Mouse (Mus musculus) c-Kit-positive CD71-negative TER-119-negative erythroid progenitor cells, embryonic 14.5 days (primary cell): ENCODE results near the gene Tns1.
"Not testable (repeated sequence)": the region's sequence is repeated elsewhere in the genome, so short reads cannot be mapped to it uniquely, and the experiment has no call there.

ENCODE experiments used
- DNase-seq: peaks from one replicate; pipeline ENCODE4 v3.0.0-alpha.2; 2013; ENCODE audit warnings: low read depth

Gene Tns1

DNA sequence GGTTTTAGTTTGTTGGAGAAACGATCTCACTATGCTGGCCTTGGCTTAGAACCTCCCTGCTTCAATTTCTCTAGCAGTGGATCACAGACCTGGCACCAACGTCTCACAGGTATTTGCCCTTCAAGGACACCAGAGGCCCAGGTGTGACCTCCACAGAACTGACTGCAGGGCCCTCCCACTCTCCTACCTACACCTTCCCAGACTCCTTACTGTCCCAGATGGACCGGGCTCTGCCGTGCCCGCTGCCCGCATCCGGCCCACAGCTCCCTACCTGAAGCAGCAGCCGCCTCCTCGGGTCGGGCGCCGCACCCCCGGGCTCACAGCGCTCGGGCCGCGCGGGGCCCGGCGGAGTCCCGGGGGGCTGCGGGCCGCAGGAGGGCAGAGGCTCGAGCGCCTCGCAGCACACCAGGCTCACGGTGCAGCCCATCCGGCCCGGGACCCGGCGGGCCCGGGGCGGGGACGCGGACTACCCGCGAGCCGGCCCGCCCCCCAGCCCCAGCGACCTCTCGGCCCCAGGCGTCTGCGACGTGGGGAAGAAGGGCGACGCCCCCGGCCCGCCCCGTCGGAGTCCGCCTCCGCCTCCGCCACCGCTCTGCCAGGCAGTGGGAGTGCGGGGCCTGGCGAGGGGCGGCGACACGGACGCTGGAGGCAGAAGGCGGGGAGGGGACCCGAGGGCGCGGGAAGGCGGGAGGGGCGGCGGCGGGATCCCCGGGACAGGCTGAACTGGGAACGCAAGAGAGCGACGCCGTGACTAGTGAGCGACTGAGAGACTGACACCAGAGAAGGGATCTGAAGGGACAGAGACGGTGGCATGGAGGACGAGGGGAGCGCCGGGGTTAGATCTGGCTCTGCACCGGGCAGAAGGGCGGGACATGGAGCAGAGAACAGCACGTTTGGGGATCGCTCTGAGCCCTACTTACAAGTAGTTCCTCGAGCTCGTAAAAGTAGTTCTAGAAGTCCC is at the start of gene Tns1:
Gene Tns1, minus strand, starts transcription at position 429 of the 961 bp plus-strand sequence.
- DNase-seq, result no peak

DNA sequence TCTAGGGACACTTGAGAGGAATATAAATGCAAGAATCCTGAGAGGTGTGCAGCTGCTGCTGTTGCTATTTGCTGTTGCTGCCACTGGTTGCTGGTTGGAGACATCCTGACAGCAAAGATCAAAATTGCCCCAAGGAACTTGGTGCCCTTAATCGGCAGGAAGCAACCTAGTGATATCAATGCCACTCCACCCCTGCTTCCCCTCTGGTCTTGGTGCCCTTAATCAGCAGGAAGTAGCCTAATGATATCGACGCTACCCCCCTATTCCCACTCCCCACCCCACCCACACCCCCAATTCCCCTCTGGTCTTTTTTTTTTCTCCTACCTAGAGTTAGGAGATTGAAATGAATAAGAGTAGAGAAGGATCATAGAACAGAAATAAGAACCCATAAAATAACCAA is 48.5 kb upstream of the Tns1 start:
- DNase-seq, result no peak

DNA sequence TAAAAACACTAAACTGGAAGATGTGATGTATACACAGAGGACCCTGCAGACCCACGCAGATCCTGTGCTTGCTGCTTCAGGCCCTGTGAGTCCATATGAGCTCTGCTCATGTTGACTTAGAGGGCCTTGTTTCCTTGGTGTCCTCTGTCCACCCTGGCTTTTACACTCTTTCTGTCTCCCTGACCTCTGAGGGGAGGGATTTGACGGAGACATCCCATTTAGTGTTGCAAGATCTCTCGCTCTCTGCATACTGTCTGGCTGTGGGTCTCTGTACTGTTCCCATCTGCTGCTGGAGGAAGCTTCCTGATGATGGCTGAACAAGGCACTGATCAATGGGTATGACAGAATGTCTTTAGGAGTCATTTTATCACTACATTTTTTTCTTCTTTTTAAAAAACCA is 45.5 kb upstream of the Tns1 start:
- no peak for DNase-seq

DNA sequence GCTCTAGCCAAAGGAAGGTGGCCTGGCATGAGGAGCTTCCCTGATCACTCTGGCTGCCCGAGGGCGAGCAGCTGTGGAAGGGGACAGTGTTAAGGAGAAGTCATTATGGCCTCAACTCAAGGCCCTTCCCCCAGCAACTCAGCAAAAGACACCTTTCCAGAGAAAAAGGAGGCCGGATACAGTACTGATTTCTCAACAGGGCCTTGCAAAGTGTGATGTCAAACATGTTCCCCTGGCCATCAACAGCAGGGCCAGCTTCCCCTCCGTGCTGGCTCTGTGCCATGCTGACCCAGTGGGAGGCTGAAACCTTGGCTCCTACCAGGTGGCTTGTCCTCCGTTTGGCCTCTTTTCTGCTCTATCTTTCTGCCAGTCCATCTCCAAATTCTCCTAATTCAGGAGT is 42.9 kb upstream of the Tns1 start:
- DNase-seq, result no peak

DNA sequence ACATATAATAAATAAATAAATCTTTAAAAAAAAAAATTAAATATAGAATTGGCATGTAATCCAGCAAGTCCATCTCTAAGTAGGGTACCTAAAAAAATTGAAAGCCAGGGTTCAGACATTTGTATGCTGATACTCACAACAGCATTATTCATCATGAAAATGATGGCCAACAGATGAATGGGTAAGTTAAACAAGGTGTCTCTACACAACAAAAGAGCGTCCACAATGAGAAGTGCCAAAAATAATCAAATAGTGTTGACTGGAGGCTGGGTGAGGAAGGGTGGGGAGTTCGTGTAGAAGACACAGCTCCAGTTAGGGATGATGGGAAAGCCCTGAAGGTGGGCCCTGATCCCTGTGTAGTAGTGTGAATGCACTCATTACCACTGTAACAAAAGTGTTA is 35.8 kb upstream of the Tns1 start:
- DNase-seq, result no peak

DNA sequence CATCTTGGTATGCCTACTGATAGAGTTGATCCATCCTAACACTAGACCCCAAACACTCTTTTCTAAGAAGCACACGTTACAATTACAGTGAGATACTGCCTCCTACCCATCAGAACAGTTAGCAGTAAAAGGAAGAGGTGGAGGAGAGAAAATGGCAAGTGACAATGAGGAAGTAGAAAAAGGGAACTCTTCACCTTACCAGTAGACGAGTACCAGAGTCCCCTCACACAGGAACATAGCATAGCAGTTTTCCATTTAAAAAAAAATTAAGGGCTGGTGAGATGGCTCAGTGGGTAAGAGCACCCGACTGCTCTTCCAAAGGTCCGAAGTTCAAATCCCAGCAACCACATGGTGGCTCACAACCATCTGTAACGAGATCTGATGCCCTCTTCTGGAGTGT is 35.4 kb upstream of the Tns1 start:
- DNase-seq, result not testable (repeated sequence)

DNA sequence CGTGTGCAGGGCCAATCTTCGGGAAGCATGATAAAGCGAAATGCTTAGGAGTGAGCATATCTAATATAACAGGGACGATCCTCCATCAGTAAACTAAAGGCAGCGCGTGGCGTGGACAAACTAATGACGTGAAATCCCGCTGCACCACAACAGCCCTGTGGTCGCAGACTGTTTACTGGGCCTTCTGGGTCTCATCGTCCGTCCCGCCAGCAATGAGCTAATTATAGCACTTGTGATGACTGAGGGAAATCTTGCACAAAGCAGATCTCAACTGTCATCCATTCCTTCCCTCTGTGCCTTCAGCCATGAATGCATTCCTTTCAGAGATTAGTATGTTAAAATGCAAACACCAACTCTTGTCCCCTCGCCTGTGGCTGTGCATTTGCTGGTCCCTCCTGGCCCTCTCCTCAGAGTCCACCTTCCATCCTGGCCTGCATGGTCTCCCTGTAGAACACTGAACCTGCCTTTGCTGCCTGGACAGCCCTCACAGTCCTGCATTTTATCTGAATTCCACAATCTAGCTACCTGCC is 32.2 kb upstream of the Tns1 start:
- DNase-seq, result no peak

DNA sequence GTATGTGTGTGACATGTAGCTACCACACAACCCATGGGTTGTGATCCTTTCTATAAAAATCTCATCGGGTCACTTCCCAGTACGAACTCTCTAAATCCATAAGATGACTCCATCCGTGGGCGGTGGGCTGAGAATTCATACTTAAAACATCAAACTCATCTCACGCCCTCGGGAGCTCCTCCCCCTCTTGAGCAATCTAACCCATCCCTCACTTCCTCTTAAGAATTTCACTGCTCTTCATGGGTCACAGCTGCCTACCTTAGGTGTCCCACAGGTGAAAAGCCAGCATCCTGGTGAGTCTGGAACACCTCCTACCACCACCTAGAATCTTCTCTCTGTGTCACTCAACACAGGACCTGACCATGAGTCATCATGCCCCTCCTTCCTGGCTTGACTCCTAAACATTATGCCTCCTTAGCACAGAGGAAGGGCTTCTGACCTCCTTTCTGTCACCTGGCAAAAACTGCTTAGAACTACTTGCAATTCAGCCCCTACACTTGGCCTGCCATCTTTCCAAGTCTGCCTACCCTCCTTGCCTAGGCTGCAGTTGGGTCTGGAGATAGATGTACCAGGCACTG is 31.3 kb upstream of the Tns1 start:
- DNase-seq, result no peak

DNA sequence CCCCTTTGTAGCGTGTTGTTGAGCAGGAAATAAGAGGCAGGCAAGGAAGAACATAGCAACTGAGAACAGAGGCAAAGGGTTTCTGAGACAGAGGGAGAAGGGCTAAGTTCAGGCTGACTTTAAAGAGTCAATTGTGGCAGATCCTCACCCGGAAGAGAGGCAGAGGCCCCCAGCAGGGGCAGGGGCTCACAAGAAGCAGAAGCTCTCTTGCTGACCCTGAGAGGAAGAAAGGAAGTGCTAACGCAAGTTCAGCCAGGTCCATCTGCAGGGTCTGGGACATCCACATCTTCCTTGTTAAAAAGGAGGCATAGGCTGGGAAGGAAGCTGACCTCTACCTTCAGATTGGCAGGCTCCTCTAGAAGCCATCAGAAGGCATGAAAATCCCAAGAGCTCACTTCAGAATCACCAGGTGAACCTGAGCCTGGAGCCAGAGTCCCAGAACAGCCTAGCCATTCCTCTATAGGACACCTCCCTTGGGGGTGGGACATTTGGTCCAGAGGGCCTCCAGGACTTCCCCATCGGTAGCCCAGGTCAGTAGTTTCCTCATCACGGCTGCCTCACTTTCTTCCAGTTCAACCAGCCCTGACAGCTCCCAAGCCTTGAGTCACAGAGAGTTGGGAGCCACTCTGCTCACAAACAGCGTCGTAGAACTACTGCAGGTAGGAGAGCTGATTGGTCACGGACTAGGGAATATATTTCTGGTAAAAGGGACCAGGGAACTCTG is 29.4 kb upstream of the Tns1 start, which contains the start of gene Cxcr2:
Gene Cxcr2, plus strand, starts transcription at position 529 of the 724 bp plus-strand sequence.
- no peak for DNase-seq

DNA sequence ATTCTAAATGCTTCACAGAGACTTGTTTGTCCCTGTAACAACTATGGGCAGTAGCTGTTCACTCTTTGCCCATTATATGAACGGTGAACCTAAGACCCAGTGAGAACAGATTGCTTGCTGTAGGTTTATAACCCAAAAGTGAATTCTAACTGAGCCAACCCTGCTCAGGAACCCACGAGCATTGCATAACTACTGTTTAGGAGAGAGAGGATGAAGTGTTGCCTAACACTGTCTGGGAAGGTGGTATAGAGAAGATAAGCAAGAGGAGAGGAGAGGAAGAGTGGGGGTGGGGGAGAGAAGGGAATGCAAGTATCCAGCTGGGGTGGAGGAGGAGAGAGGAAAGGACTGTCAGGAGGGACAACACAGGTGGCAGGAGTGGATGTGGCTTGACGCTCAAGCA is 26.8 kb upstream of the Tns1 start:
- no peak for DNase-seq

DNA sequence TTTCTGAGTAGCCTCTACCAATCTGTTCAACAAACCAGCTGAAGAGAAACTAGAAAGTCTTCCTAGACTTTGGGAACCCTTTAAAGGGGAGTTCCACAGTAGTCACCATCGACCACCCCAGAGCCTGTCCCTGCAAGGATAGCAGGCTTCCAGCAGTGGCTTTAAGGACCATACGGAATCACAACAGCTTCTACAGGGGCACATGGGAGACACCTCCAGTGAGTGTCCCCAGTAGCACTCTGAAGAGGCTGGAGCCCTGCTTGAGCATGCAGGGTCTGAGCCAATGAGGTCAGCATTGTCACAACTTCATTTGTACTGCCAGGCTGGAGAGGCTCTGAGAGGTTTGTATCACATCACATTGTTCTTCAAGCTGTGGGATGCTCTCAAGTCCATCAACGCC is 25.9 kb upstream of the Tns1 start:
- DNase-seq, result no peak

DNA sequence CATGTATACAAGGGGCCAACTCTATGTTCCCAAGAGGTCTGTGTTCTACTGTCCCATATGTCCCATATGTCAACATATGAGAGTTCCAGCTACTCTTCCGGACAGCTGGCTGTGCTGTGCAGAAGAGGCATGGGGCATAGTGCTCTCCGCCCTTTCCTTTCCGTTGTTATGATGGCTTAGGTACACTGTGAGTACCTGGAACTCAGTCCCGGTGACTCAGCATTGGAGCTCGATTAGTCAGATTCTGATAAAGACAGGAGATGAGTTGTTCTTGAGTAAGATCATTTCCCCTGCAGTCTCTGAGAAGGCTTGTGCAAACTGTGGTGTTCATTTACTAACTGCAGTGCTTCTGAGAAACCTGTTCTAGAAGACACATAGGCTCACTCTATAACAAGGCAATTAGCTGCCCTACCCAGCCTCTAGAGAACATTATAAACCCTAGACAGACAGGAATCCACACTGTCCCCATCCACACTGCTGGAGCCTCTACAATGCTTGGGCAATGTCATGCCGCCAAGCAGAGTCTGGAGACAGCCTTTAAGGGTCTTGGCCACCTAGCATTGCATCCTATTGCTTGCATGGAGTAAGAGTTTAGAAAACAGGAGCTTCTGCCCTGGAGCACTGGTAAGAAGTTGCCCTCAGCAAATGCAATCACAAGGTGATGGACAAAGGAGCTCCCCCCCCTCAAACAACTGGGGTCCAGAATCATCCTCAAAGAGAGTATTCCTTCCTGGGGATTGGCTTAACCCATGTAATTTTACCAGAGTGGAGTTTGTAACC is 25.0 kb upstream of the Tns1 start:
- DNase-seq, result no peak

DNA sequence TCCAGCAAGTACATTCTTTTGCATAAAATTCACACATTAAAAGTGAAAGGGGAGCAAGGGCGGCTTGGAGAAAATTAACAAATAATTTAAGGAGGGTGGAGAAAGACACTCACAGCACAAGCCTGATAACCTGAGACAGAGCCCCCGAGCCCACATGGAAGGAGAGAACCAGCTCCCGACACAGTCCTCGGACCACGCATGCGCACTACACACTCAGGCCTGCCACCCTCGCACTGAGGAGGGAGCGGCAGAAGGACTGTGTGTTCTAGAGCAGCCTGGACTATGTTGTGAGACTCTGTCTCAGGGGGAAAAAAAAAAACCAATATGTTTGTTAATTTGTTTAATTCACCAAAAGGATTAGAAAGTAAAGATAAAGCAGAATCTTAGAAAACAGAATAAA is 17.5 kb upstream of the Tns1 start:
- DNase-seq, result no peak

DNA sequence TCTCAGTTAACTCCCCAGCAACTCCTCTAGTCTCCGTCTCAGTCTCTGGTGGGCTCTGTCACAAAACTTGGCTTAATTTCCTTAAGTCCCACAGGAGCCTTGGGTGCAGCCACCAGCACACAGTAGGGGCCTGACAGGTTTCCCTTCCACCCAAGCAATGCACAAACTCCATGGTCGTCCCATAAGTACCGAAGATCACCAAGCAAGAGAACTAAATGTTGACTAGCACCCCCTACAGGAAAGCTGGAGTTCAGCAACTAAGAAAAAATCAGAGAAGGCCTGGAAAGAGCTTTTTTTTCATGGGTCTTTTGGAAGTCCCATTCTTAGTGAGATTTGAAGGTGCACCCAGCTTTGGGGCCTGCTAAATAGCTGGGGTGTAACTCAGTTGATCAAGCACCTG is 15.2 kb upstream of the Tns1 start:
- DNase-seq, result no peak

DNA sequence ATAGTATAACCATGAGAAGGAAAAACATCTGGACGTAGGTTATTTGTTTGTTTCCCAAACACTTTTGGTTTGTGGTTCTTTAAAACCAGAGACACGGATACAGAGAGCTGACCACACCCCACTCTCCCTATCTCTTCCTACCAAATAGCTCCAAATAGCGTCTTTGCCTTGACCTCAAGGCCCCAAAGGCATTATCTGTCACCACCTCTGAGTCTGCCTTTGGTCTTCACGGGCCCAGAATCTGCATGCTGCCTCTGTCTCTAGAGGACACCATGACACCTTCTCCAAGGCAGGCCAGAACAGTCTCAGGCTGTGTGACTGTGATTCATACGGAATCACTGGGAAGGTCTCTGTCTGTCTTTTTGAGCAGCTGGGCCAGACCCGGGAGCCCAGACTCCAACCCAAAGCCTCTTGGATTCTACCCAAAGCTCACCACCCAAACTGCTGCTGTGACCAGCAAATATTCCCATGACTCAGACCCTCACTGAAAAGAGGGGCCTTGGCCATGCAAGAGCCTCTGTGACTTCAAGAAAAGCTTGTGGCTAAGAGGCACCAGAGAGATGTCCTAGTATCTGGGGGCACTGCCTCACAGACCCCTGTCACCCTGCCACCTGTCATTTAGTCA is 11.2 kb upstream of the Tns1 start:
- DNase-seq, result no peak

DNA sequence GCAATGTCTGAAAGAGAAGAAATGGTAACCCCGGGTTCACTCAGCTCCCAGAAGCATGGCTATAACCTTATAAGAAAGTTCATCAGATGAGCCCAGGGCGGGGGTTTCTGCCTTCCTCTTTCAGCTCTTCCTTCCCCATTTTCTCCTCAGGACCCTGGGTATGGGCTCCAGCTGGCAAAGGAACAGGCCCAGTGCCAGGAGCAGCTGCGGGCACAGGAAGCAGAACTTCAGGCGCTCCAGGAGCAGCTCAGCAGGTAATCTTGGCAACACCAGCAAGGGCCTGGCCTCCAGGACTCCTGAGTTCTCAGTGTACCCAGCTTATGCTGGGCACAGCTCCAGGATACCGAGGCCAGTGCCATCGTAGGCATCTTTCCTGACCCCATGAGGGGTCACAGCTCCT is 9.7 kb upstream of the Tns1 start:
- DNase-seq, result no peak

DNA sequence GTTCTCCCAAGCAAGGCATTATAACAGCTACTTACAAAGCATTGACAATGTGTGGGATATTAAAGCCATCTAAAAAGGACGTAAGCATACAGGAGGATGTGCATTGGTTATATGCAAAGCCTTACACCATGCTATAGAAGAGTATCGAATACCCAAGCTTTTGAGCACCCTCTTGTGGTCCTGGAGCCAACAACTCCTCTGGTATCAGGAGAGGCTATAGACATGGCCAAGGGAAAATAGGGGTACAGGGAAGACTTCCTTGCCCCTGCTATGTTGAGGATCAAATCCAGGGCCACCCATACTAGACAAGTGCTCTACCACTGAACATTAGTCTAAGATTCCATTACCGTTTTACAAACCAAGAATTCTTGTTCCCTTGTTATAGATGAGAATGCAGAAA is 7.8 kb upstream of the Tns1 start:
- no peak for DNase-seq

DNA sequence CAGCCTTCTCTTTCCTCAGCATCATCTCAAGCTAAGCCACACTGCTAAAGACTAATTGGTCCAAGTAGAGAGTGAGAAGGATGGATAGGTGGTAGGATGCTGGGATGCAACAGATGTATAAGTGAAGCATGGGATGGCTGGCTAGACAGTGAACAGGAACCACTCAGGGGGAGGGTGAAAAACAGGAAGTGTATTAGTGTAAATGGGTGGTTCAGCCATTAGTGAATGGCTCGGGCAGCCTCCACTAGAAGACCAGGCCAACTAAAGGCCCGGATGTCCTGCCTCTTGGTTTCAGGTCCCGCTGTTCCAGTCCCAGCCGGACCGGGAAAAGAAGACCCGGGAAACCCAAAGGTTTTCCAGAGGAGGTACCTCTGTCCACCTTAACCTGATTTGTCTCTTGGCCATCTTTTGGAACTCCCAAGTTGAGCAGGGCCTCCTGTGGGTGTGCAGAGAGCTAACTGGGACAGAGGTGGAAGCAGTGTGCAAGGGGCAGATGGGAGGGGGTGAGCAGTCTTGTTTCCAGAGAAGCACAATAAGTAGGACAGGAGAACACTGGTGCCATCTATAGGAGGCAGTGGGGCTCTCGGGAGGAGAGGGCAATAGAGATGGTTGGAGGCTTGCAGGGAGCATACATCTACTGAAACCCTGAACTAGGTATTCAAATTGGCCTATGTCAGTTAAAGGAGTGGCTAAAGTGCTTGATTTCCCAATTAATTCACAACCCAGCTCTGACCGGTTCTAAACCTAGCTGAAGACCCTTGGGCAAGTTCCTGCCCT is 6.8 kb upstream of the Tns1 start:
- no peak for DNase-seq

DNA sequence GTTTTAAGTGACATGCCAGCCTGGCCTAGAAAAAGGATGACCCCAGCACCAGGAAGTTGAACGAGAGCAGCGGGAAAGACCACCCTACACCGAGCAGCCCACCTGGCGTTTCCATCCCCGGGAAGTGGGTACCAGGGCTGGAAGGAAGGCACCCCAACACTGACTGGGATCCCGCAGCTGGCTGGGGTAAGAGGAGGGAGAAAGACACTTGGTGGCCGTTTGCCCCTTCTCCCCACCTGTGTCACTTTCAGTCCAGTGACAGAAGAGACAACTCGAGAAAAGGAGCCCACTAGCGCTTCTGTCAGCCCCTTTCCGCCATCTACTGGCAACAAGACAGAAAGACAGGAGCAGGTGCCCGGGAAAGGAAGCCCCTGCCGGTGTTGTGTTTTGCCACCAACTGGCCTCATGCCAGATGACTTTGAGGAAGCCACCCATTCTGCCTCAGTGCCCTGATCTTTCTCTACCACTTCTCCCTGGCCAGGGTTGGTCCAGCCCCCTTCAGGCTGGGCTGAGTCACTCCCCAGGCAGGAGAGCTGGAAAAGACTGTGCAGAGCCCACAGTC is 823 bp upstream of the Tns1 start, which contains the start of gene Rufy4:
Gene Rufy4, plus strand, starts transcription at position 551 of the 562 bp plus-strand sequence.
- DNase-seq, result peak; percentile 92

DNA sequence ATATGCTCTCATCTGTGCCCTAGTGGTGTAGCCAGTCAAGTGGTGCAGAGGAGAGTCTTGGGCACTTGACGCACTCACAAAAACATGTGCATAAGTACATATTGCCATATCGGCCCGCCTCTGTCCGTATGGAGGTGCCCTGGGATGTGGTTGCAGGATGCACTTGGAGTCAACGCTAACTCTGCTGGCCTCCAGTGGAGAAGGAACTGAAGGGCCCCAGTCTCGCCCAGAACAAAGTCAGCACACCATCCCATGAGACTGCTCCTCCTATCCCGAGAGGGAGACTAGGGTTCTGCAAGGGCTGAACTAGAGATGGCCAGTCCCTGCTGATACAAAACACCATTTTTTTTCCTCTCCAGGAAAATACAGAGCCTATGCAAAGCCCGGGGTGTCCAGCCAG is 1.0 kb downstream of the Tns1 start:
- no peak for DNase-seq
